Mouse (Mus musculus) myocyte (in vitro differentiated cells): ENCODE results near the gene Gm49601.

Experiments
- CEBPB ChIP-seq: IDR thresholded peaks from 2 replicates; pipeline ENCODE4 v1.6.1; 2011; ENCODE audit warnings: mild to moderate bottlenecking, moderate library complexity; ENCODE audit not compliant: poor library complexity, insufficient read depth, severe bottlenecking
- MAX ChIP-seq: IDR thresholded peaks from one replicate; pipeline ENCODE4 v1.6.1; 2011; ENCODE audit warnings: low read depth, mild to moderate bottlenecking, control low read depth
- POLR2A ChIP-seq: IDR thresholded peaks from one replicate; pipeline ENCODE4 v1.6.1; 2011; ENCODE audit warnings: low read depth, mild to moderate bottlenecking, control low read depth, moderate library complexity; ENCODE audit not compliant: insufficient read length
- TCF3 ChIP-seq: IDR thresholded peaks from one replicate; pipeline ENCODE4 v1.6.1; 2011; ENCODE audit warnings: low read depth, control low read depth; ENCODE audit not compliant: insufficient read length
- USF1 ChIP-seq: IDR thresholded peaks from one replicate; pipeline ENCODE4 v1.6.1; 2011; ENCODE audit warnings: low read depth, mild to moderate bottlenecking, control low read depth, moderate library complexity

DNA sequence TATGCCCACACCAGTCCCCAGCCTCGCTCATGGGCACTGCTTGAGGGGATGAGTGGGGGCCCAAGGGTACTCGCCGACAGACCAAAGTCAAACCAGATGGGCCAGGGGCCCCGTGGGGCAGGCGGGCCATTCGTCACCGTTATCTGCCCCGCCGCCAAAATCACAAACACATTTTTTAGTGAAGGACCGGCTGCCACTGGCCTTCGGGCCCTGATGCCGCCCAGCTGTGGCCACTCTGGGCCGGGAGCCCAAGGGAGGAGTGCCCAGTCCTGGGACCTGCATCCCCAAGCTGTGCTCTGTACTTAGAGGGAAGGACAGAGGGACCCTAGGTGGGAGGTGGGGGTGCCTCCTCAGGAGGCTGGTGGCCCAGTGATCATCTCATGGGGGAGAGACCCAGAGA lies 14.5 kb downstream of the Gm49601 start:
- no peak for TF ChIP-seq TCF3
- no peak for TF ChIP-seq POLR2A
- no peak for TF ChIP-seq USF1
- TF ChIP-seq CEBPB: no peak
- TF ChIP-seq MAX: no peak
